Comparison of ENCODE assay signal across 9 mouse cellular contexts in the genomic region with DNA sequence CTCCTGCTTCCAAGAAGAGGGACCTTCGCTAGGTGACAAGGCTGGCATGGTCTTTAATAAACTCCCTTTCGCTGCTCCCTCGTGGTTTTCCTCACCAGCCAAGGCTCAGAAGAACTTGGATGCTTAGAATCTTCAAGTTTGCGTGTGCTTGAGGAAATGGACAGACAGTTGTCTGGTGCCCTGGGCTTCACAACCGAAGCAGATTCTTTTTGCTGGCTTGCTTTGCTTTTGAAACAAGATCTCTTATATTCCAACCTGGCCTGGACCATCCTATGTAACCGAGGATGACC. TPM values are rescaled to one million over a fixed set of nuclear protein-coding genes. Genes with fewer than 3 reads are reported as not detected.
A peak's percentile ranks its signal among the peaks of the same experiment; 100 is the strongest.
DNase-seq lines count a peak whose midpoint lies in the region; ATAC-seq lines count a peak whose summit lies in the region.
"Had no signal": no experiment of that assay in that cellular context is flagged by ENCODE, and none has a peak within 500 bp of the region (broad histone marks: within the 10 kb centered on the region; RNA-seq: fewer than 3 reads in every experiment).

No protein-coding gene starts in this region.

- no peaks in the 10 kb centered on the region for H3K9me3 ChIP-seq in kidney, embryonic 15.5 days (replicated peaks)
- H3K9me3 ChIP-seq in embryonic facial prominence, embryonic 14.5 days (ENCODE audit: control insufficient read depth, low read length), result 0 out of 2 replicates have a peak, but pooled peaks cover 5% of the 10 kb centered on the region
- no peaks in the 10 kb centered on the region for H3K9me3 ChIP-seq in intestine, embryonic 16.5 days (ENCODE audit: control insufficient read depth, low read length)
- no peaks in the 10 kb centered on the region for H3K9me3 ChIP-seq in neural tube, embryonic 12.5 days

- no peak overlapping the region for H3K9ac ChIP-seq in kidney, embryonic 15.5 days
- peak overlapping the region; percentile 63 for H3K9ac ChIP-seq in embryonic facial prominence, embryonic 14.5 days (ENCODE audit: low read depth, low read length)
- peak overlapping the region; percentile 56 for H3K9ac ChIP-seq in intestine, embryonic 16.5 days (ENCODE audit: low read depth, low read length)
- H3K9ac ChIP-seq in neural tube, embryonic 12.5 days, result peak overlapping the region; percentile 53

- H3K4me2 ChIP-seq in kidney, embryonic 15.5 days, result peak overlapping the region; percentile 97
- H3K4me2 ChIP-seq in embryonic facial prominence, embryonic 14.5 days (ENCODE audit: low read depth, low read length), result peak overlapping the region; percentile 97
- peak overlapping the region; percentile 98 for H3K4me2 ChIP-seq in intestine, embryonic 16.5 days (ENCODE audit: low read depth, low read length)
- peak overlapping the region; percentile 89 for H3K4me2 ChIP-seq in neural tube, embryonic 12.5 days (replicated peaks)

- peaks cover 77% of the 10 kb centered on the region for H3K27me3 ChIP-seq in kidney, embryonic 15.5 days
- peaks cover 49% of the 10 kb centered on the region for H3K27me3 ChIP-seq in embryonic facial prominence, embryonic 14.5 days (replicated peaks; ENCODE audit: control insufficient read depth, insufficient read depth, low read length)
- H3K27me3 ChIP-seq in intestine, embryonic 16.5 days (replicated peaks; ENCODE audit: control insufficient read depth, insufficient read depth, low read length), result peaks cover 20% of the 10 kb centered on the region; the same call in 1 of the 2 replicates
- H3K27me3 ChIP-seq in neural tube, embryonic 12.5 days (replicated peaks), result peaks cover 54% of the 10 kb centered on the region

- H3K36me3 ChIP-seq in kidney, embryonic 15.5 days, result no peaks in the 10 kb centered on the region
- H3K36me3 ChIP-seq in embryonic facial prominence, embryonic 14.5 days (ENCODE audit: control insufficient read depth, insufficient read depth, low read length), result no peaks in the 10 kb centered on the region
- H3K36me3 ChIP-seq in intestine, embryonic 16.5 days (ENCODE audit: control insufficient read depth, insufficient read depth, low read length), result no peaks in the 10 kb centered on the region
- H3K36me3 ChIP-seq in neural tube, embryonic 12.5 days, result no peaks in the 10 kb centered on the region
- H3K36me3 ChIP-seq: G1E had no signal

- WGBS in kidney, embryonic 15.5 days, result 23% methylated on average over 6 of the region's 6 CpGs
- 17% methylated on average over 6 of the region's 6 CpGs for WGBS in embryonic facial prominence, embryonic 14.5 days
- 32% methylated on average over 6 of the region's 6 CpGs for WGBS in intestine, embryonic 16.5 days
- 24% methylated on average over 6 of the region's 6 CpGs for WGBS in neural tube, embryonic 12.5 days

- ATAC-seq in kidney, embryonic 15.5 days (replicated peaks; ENCODE audit: low FRiP score), result no peak
- no peak for ATAC-seq in embryonic facial prominence, embryonic 14.5 days (ENCODE audit: low read depth)
- ATAC-seq in intestine, embryonic 16.5 days, result no peak
- ATAC-seq in neural tube, embryonic 12.5 days (ENCODE audit: low FRiP score, low read depth), result no peak

- H3K4me3 ChIP-seq in kidney, embryonic 15.5 days (replicated peaks), result peak overlapping the region; percentile 54
- H3K4me3 ChIP-seq in embryonic facial prominence, embryonic 14.5 days (ENCODE audit: low read depth, low read length), result peak overlapping the region; percentile 57
- peak overlapping the region; percentile 54 for H3K4me3 ChIP-seq in intestine, embryonic 16.5 days (ENCODE audit: low read length)
- peak overlapping the region; percentile 46 for H3K4me3 ChIP-seq in neural tube, embryonic 12.5 days

- H3K27ac ChIP-seq in kidney, embryonic 15.5 days, result no peak overlapping the region
- H3K27ac ChIP-seq in embryonic facial prominence, embryonic 14.5 days (replicated peaks; ENCODE audit: low read depth, low read length), result no peak overlapping the region
- no peak overlapping the region for H3K27ac ChIP-seq in intestine, embryonic 16.5 days (ENCODE audit: low read length)
- no peak overlapping the region for H3K27ac ChIP-seq in neural tube, embryonic 12.5 days

- peaks cover 13% of the 10 kb centered on the region; the same call in 1 of the 2 replicates for H3K4me1 ChIP-seq in kidney, embryonic 15.5 days
- H3K4me1 ChIP-seq in embryonic facial prominence, embryonic 14.5 days (ENCODE audit: control insufficient read depth, insufficient read depth, low read length), result 0 out of 2 replicates have a peak, but pooled peaks cover 3% of the 10 kb centered on the region
- peaks cover 8% of the 10 kb centered on the region for H3K4me1 ChIP-seq in intestine, embryonic 16.5 days (ENCODE audit: control insufficient read depth, insufficient read depth, low read length)
- H3K4me1 ChIP-seq in neural tube, embryonic 12.5 days, result peaks cover 14% of the 10 kb centered on the region

- DNase-seq in kidney, adult 11 months, result no peak
- no peak for DNase-seq in embryonic facial prominence, embryonic 14.5 days (ENCODE audit: low spot score)
- DNase-seq in embryo, embryonic 10.5 days (ENCODE audit: low spot score), result no peak
- DNase-seq in c-Kit-positive CD71-positive TER-119-positive erythroid progenitor cells, embryonic 14.5 days (ENCODE audit: low spot score), result no peak
- no peak for DNase-seq in adipocyte (ENCODE audit: low spot score)

RNA-seq across cellular contexts. Expression of gene Pax5, which starts 45.6 kb away (rescaled TPM):
- polyA plus RNA-seq in kidney, embryonic 15.5 days (2015; fragmentation: Nextera tagmentation; extraction: Ambion mirVana), result 0.01 TPM in 1 of 2 replicates, not detected in the other
- 0.08 and 0.09 TPM in 2 replicates for polyA plus RNA-seq in embryonic facial prominence, embryonic 14.5 days (2014; fragmentation: Nextera tagmentation; extraction: Ambion mirVana)
- polyA plus RNA-seq in intestine, embryonic 16.5 days (2015; fragmentation: Nextera tagmentation; extraction: Ambion mirVana), result 0.02 TPM in 1 of 2 replicates, not detected in the other
- 2.4 and 3.3 TPM in 2 replicates for polyA plus RNA-seq in neural tube, embryonic 12.5 days (2016; fragmentation: Nextera tagmentation; extraction: Ambion mirVana)
- polyA plus RNA-seq: G1E had no signal
